12 mouse cellular contexts compared by ENCODE assay signal in genomic region chr2:52785106-52785721, GRCm38 (mm10). TPM values are rescaled to one million over a fixed set of nuclear protein-coding genes. Genes with fewer than 3 reads are reported as not detected.
DNase-seq lines count a peak whose midpoint lies in the region; ATAC-seq and TF ChIP-seq lines count a peak whose summit lies in the region.
"Had no signal": no experiment of that assay in that cellular context is flagged by ENCODE, and none has a peak within 500 bp of the region (broad histone marks: within the 10 kb centered on the region; RNA-seq: fewer than 3 reads in every experiment).

No protein-coding gene starts in this region.

- DNase-seq in heart, adult 11 months, result peak; percentile 89
- DNase-seq in heart, embryonic 10.5 days (ENCODE audit: low spot score), result no peak
- DNase-seq in midbrain, postnatal 0 days (ENCODE audit: low spot score), result no peak
- peak; percentile 26 for DNase-seq in mesoderm, embryonic 11.5 days (ENCODE audit: low read depth, low spot score)
- DNase-seq in frontal cortex, postnatal 10 days (ENCODE audit: low spot score in 2 of 2), result no peak
- no peak for DNase-seq in cerebellum, postnatal 25 days
- DNase-seq: cerebellum, adult 9-10 months; right cerebral cortex, postnatal 25 days had no signal

- H3K9me3 ChIP-seq in heart, embryonic 10.5 days, result no peaks in the 10 kb centered on the region
- no peaks in the 10 kb centered on the region for H3K9me3 ChIP-seq in midbrain, embryonic 13.5 days
- H3K9me3 ChIP-seq in midbrain, postnatal 0 days (ENCODE audit: low read length), result no peaks in the 10 kb centered on the region
- no peaks in the 10 kb centered on the region for H3K9me3 ChIP-seq in heart, embryonic 16.5 days (replicated peaks; ENCODE audit: control insufficient read depth, low read length)
- H3K9me3 ChIP-seq: hindbrain, embryonic 10.5 days; neural tube, embryonic 13.5 days had no signal

- no peak overlapping the region for H3K27ac ChIP-seq in heart, embryonic 10.5 days
- H3K27ac ChIP-seq in midbrain, embryonic 13.5 days, result no peak overlapping the region
- H3K27ac ChIP-seq in midbrain, postnatal 0 days (ENCODE audit: low read depth, low read length), result no peak overlapping the region
- H3K27ac ChIP-seq in heart, embryonic 16.5 days (ENCODE audit: low read length), result no peak overlapping the region
- H3K27ac ChIP-seq: hindbrain, embryonic 10.5 days; neural tube, embryonic 13.5 days had no signal

- H3K9ac ChIP-seq in midbrain, embryonic 13.5 days (replicated peaks), result no peak overlapping the region
- H3K9ac ChIP-seq in midbrain, postnatal 0 days (replicated peaks; ENCODE audit: low read length, poor library complexity, severe bottlenecking), result no peak overlapping the region
- no peak overlapping the region for H3K9ac ChIP-seq in heart, embryonic 16.5 days (ENCODE audit: low read length)
- H3K9ac ChIP-seq: neural tube, embryonic 13.5 days had no signal

- peak; percentile 14; the same call in 1 of the 2 replicates for ATAC-seq in midbrain, embryonic 13.5 days
- ATAC-seq in midbrain, postnatal 0 days (ENCODE audit: low FRiP score), result no peak
- ATAC-seq in heart, embryonic 16.5 days (replicated peaks; ENCODE audit: extremely low read depth, insufficient read depth, low FRiP score), result peak; percentile 70; the same call in 1 of the 2 replicates

- WGBS in heart, embryonic 10.5 days, result 35% methylated on average over 3 of the region's 3 CpGs
- 58% methylated on average over 3 of the region's 3 CpGs for WGBS in midbrain, embryonic 13.5 days
- 40% methylated on average over 3 of the region's 3 CpGs for WGBS in midbrain, postnatal 0 days
- 18% methylated on average over 3 of the region's 3 CpGs for WGBS in heart, embryonic 16.5 days

- no peaks in the 10 kb centered on the region for H3K27me3 ChIP-seq in heart, embryonic 10.5 days (ENCODE audit: insufficient read depth, poor library complexity, severe bottlenecking)
- H3K27me3 ChIP-seq in midbrain, embryonic 13.5 days, result no peaks in the 10 kb centered on the region
- H3K27me3 ChIP-seq in midbrain, postnatal 0 days (ENCODE audit: insufficient read depth, low read length), result no peaks in the 10 kb centered on the region
- H3K27me3 ChIP-seq in heart, embryonic 16.5 days (ENCODE audit: control insufficient read depth, insufficient read depth, low read length), result no peaks in the 10 kb centered on the region
- H3K27me3 ChIP-seq: neural tube, embryonic 13.5 days had no signal

- no peak overlapping the region for H3K4me2 ChIP-seq in midbrain, embryonic 13.5 days (replicated peaks)
- no peak overlapping the region for H3K4me2 ChIP-seq in midbrain, postnatal 0 days (ENCODE audit: low read depth, low read length, poor library complexity, severe bottlenecking)
- no peak overlapping the region for H3K4me2 ChIP-seq in heart, embryonic 16.5 days (ENCODE audit: low read depth, low read length)
- H3K4me2 ChIP-seq: neural tube, embryonic 13.5 days had no signal

- no peaks in the 10 kb centered on the region for H3K36me3 ChIP-seq in heart, embryonic 10.5 days
- H3K36me3 ChIP-seq in midbrain, embryonic 13.5 days, result no peaks in the 10 kb centered on the region
- no peaks in the 10 kb centered on the region for H3K36me3 ChIP-seq in midbrain, postnatal 0 days (ENCODE audit: insufficient read depth, low read length)
- no peaks in the 10 kb centered on the region for H3K36me3 ChIP-seq in heart, embryonic 16.5 days (ENCODE audit: control insufficient read depth, insufficient read depth)
- H3K36me3 ChIP-seq: hindbrain, embryonic 10.5 days; neural tube, embryonic 13.5 days had no signal

- no peak overlapping the region for H3K4me3 ChIP-seq in heart, embryonic 10.5 days
- H3K4me3 ChIP-seq in midbrain, embryonic 13.5 days (replicated peaks), result no peak overlapping the region
- H3K4me3 ChIP-seq in midbrain, postnatal 0 days (ENCODE audit: low read depth, low read length), result no peak overlapping the region
- H3K4me3 ChIP-seq in heart, embryonic 16.5 days (ENCODE audit: low read length), result no peak overlapping the region
- H3K4me3 ChIP-seq: hindbrain, embryonic 10.5 days; neural tube, embryonic 13.5 days had no signal

- H3K4me1 ChIP-seq in heart, embryonic 10.5 days, result peaks cover 11% of the 10 kb centered on the region
- H3K4me1 ChIP-seq in midbrain, embryonic 13.5 days (replicated peaks), result peaks cover 6% of the 10 kb centered on the region
- H3K4me1 ChIP-seq in midbrain, postnatal 0 days (ENCODE audit: insufficient read depth, low read length), result no peaks in the 10 kb centered on the region
- peaks cover 7% of the 10 kb centered on the region; the same call in 1 of the 2 replicates for H3K4me1 ChIP-seq in heart, embryonic 16.5 days (ENCODE audit: control insufficient read depth, insufficient read depth, low read length)

- TF ChIP-seq CTCF in midbrain, postnatal 0 days (IDR thresholded peaks at IDR 0.05), result no peak

RNA-seq across cellular contexts. Expression of gene Stam2, which starts 43.1 kb away (rescaled TPM):
- 30.5 and 35.2 TPM in 2 replicates for polyA plus RNA-seq in heart, embryonic 10.5 days (2016; fragmentation: Nextera tagmentation; extraction: Ambion mirVana)
- polyA plus RNA-seq in midbrain, embryonic 13.5 days (2015; fragmentation: Nextera tagmentation; extraction: Ambion mirVana), result 40.4 and 42.2 TPM in 2 replicates
- total RNA-seq in midbrain, postnatal 0 days (2014; rRNA removed), result 27.5 and 38.1 TPM in 2 replicates
- 26.1 and 27.3 TPM in 2 replicates for polyA plus RNA-seq in midbrain, postnatal 0 days (2015; fragmentation: Nextera tagmentation; extraction: Ambion mirVana)
- polyA plus RNA-seq in heart, embryonic 16.5 days (2015; fragmentation: Nextera tagmentation; extraction: Ambion mirVana), result 27.7 and 29.5 TPM in 2 replicates

Comparison
In these comparisons a context has a peak if more than half of its experiments do, and no peak if none do; other contexts are left out.
1. DNase-seq: peak in heart, adult 11 months (single experiment) and mesoderm, embryonic 11.5 days (single experiment); none in heart, embryonic 10.5 days (single experiment), midbrain, postnatal 0 days (single experiment), frontal cortex, postnatal 10 days (0 of 2) and cerebellum, postnatal 25 days (0 of 2).